Mouse (Mus musculus) liver, embryonic 11.5 days (tissue): Measurements from ENCODE around the gene Apol11b. TPM values are rescaled to one million over a fixed set of nuclear protein-coding genes. Genes with fewer than 3 reads are reported as not detected.
"Not testable (repeated sequence)": the region's sequence is repeated elsewhere in the genome, so short reads cannot be mapped to it uniquely, and the experiment has no call there.

Experiments used
- ATAC-seq: fragments of 200-750 bp; cut with Nextera tagmentation; replicated peaks from 2 replicates; pipeline ENCODE4 v1.8.0; 2017; ENCODE audit warnings: moderate number of reproducible peaks, mild to moderate bottlenecking, moderate TSS enrichment, moderate library complexity; ENCODE audit not compliant: low FRiP score
- DNase-seq: peaks from one replicate; pipeline ENCODE4 v3.0.0-alpha.2; 2017; ENCODE audit warnings: low spot score
- H3K27ac ChIP-seq: fragments of 300-500 bp; sonication (generic); 2 replicates; pipeline ENCODE4 v1.5.1; 2014; ENCODE audit warnings: mild to moderate bottlenecking, low read depth, low read length, control low read depth
- H3K27me3 ChIP-seq: fragments of 300-500 bp; sonication (generic); replicated peaks from 2 replicates; pipeline ENCODE4 v1.6.1; 2014; ENCODE audit warnings: low read length, mixed read lengths; ENCODE audit not compliant: control insufficient read depth, insufficient read depth
- H3K36me3 ChIP-seq: fragments of 300-500 bp; sonication (generic); 2 replicates; pipeline ENCODE4 v1.6.1; 2014; ENCODE audit warnings: mild to moderate bottlenecking, low read length, moderate library complexity, mixed read lengths; ENCODE audit not compliant: control insufficient read depth, insufficient read depth
- H3K4me1 ChIP-seq: fragments of 300-500 bp; sonication (generic); replicated peaks from 2 replicates; pipeline ENCODE4 v1.6.1; 2014; ENCODE audit warnings: low read length, mixed read lengths; ENCODE audit not compliant: control insufficient read depth, insufficient read depth
- H3K4me2 ChIP-seq: fragments of 300-500 bp; sonication (generic); 2 replicates; pipeline ENCODE4 v1.6.1; 2014; ENCODE audit warnings: mild to moderate bottlenecking, control low read depth, moderate library complexity
- H3K4me3 ChIP-seq: fragments of 300-500 bp; sonication (generic); 2 replicates; pipeline ENCODE4 v1.5.1; 2014; ENCODE audit warnings: low read depth, low read length, control low read depth
- H3K9ac ChIP-seq: fragments of 300-500 bp; sonication (generic); 2 replicates; pipeline ENCODE4 v1.6.1; 2014; ENCODE audit warnings: low read depth, low read length, control low read depth
- H3K9me3 ChIP-seq: fragments of 300-500 bp; sonication (generic); 2 replicates; pipeline ENCODE4 v1.6.1; 2016; ENCODE audit warnings: low read length, inconsistent platforms, mixed read lengths; ENCODE audit not compliant: control insufficient read depth
- WGBS: fragments of 180-500 bp; shearing (Covaris S2); extraction: QIAGEN DNeasy Blood & Tissue Kit; methylation state at CpG from one replicate; pipeline ENCODE4 v1.1.7; 2014; 5-methylcytosine and 5-hydroxymethylcytosine counted together
- polyA plus RNA-seq: library from polyadenylated mRNA; unstranded; fragments of >200 nt; fragmentation: Nextera tagmentation; extraction: Ambion mirVana; gene quantifications from 2 replicates; pipeline ENCODE4 v1.2.1, GENCODE M21; 2014

Gene Apol11b
- polyA plus RNA-seq, result 0.41 and 0.42 TPM in 2 replicates

- ATAC-seq, H3K36me3 ChIP-seq, H3K9ac ChIP-seq: not testable (repeated sequence)
Measured at GRCm38 (mm10) chr15:77643176-77643575, at the start of gene Apol11b. Apol11b (minus strand) TSS chr15:77643286.

DNA sequence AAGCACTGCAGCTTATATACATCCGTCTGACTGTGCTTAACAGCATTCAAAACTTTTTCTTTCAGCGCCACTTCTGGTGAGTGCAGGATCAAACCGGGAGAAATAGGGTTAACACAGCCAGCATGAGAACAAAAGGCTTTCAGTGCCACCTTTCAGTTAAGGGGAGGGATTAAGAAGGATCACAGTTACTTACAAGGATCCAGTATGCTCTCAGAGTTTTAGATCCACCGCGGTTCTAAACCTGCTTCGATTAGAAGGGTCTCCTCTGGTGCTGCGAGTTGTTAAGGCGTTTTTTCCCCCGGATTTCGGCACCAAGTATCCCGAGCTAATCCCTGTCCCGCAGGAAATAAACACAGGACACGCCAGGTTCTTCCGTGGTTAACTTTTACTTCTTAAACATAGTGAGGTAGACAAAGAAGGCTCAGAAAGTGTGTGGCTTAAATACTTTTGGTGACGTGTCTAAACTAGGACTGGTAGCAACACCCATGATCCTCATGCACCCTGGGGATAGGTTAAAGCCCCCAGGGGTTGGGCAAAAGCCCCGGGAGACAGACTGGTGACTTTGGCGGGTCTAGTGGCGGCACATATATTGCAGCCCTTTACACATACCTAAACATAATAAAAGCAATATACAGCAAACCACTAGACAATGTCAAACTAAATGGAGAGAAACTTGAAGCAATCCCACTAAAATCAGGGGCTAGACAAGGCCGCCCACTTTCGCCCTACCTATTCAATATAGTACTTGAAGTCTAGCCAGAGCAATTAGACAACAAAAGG lies 48.6 kb upstream of the Apol11b start:
- not testable (repeated sequence) for H3K4me3 ChIP-seq, H3K9ac ChIP-seq

More at GRCm38 (mm10) chr15:77643176-77643575, at the start of gene Apol11b:
- H3K4me2 ChIP-seq, H3K27me3 ChIP-seq, H3K4me3 ChIP-seq, H3K4me1 ChIP-seq, H3K9me3 ChIP-seq, H3K27ac ChIP-seq, DNase-seq: not testable (repeated sequence)
- 60% methylated on average over 2 of the region's 2 CpGs for WGBS

DNA sequence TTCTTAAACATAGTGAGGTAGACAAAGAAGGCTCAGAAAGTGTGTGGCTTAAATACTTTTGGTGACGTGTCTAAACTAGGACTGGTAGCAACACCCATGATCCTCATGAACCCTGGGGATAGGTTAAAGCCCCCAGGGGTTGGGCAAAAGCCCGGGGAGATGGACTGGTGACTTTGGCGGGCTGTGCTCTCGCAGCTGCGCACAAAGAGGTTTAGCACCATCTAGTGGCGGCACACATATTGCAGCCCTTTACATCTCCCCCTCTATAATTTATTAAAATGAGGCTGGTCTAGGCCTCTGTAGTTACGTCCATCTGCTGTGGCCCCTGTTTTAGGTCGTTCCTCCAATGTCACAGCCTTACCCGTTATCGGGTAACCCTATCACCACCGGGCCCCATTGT lies 40.9 kb upstream of the Apol11b start:
- not testable (repeated sequence) for H3K9ac ChIP-seq, H3K9me3 ChIP-seq, H3K4me1 ChIP-seq, H3K4me2 ChIP-seq, ATAC-seq, H3K27ac ChIP-seq, H3K4me3 ChIP-seq, H3K27me3 ChIP-seq, DNase-seq, H3K36me3 ChIP-seq
- WGBS, result 11% methylated on average over 8 of the region's 11 CpGs

More for the DNA sequence above, 48.6 kb upstream of the Apol11b start:
- DNase-seq, ATAC-seq, H3K36me3 ChIP-seq, H3K27ac ChIP-seq, H3K9me3 ChIP-seq, H3K27me3 ChIP-seq, H3K4me1 ChIP-seq: not testable (repeated sequence)
- WGBS, result 9% methylated on average over 19 of the region's 20 CpGs
- H3K4me2 ChIP-seq, result peak overlapping the region; percentile 42

GRCm38 (mm10) chr15:77674081-77674480 lies 31.0 kb upstream of the Apol11b start:
- not testable (repeated sequence) for H3K27ac ChIP-seq, H3K4me3 ChIP-seq, ATAC-seq, H3K9me3 ChIP-seq, H3K9ac ChIP-seq, H3K4me2 ChIP-seq, DNase-seq, H3K36me3 ChIP-seq, H3K4me1 ChIP-seq, H3K27me3 ChIP-seq
- WGBS, result 67% methylated on average over 1 of the region's 1 CpGs

DNA sequence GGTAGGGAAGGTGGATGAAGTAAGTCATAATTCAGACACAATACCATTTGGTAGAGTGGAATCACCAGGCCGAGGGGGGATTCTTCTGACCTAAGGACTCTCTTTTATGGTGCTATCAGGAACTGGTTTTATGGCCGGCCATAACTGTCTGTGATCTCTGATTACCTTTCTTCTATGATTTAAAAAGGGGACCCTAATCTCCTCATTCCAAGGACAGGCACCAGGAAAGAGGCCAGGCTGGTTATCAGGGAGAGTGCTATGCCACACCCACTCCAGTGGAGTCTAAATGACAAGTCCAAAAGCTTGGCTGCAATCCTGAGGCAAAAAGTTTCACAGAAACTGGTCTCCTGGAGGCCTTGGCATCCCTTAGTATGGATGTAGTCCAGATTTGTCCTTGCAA lies 18.8 kb upstream of the Apol11b start:
- H3K4me3 ChIP-seq, DNase-seq, H3K4me1 ChIP-seq, H3K27me3 ChIP-seq, H3K36me3 ChIP-seq, H3K27ac ChIP-seq, H3K9ac ChIP-seq, H3K4me2 ChIP-seq, ATAC-seq, H3K9me3 ChIP-seq: not testable (repeated sequence)
- 70% methylated on average over 2 of the region's 2 CpGs for WGBS

GRCm38 (mm10) chr15:77659773-77660172 lies 16.7 kb upstream of the Apol11b start:
- not testable (repeated sequence) for DNase-seq, H3K36me3 ChIP-seq, H3K27me3 ChIP-seq, H3K4me3 ChIP-seq, H3K4me1 ChIP-seq, H3K9ac ChIP-seq, H3K4me2 ChIP-seq, H3K27ac ChIP-seq, ATAC-seq, H3K9me3 ChIP-seq
- WGBS, result 57% methylated on average over 1 of the region's 1 CpGs

GRCm38 (mm10) chr15:77651143-77651542 lies 8.1 kb upstream of the Apol11b start:
- H3K4me1 ChIP-seq, H3K27ac ChIP-seq, H3K4me3 ChIP-seq, H3K9me3 ChIP-seq, ATAC-seq, H3K4me2 ChIP-seq, H3K9ac ChIP-seq, H3K36me3 ChIP-seq, H3K27me3 ChIP-seq, DNase-seq: not testable (repeated sequence)

DNA sequence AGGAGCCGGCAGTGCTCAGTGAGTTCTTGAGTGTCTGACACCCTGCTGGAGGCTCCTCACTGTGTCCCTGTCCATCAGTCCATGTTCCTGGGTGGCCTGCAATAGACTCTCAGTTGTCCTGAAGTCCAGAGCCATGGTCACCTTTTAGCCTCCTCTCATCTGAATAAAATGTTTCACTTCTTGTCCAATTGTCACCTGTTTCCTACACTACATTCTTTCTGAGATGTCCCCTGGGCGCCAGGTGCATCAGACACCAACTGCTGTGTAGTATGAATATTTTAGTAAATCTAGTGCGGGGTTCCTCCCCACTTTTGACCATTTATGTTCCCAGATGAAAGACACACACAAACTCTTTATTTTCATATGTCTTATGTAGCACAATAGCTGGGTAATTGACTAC lies 13.3 kb downstream of the Apol11b start:
- H3K27ac ChIP-seq, H3K27me3 ChIP-seq, H3K4me3 ChIP-seq, H3K36me3 ChIP-seq, H3K4me2 ChIP-seq, H3K9ac ChIP-seq, H3K4me1 ChIP-seq, H3K9me3 ChIP-seq, ATAC-seq, DNase-seq: not testable (repeated sequence)
- 76% methylated on average over 3 of the region's 3 CpGs for WGBS

GRCm38 (mm10) chr15:77628647-77629046 lies 14.4 kb downstream of the Apol11b start:
- not testable (repeated sequence) for H3K4me3 ChIP-seq, H3K4me1 ChIP-seq, H3K9me3 ChIP-seq, H3K36me3 ChIP-seq, ATAC-seq, H3K9ac ChIP-seq, H3K27me3 ChIP-seq, DNase-seq, H3K4me2 ChIP-seq, H3K27ac ChIP-seq
- 54% methylated on average over 9 of the region's 9 CpGs for WGBS
